Comparison of ENCODE assay signal across 18 mouse cellular contexts in genomic region chr3:146030255-146030836, GRCm38 (mm10). TPM values are rescaled to one million over a fixed set of nuclear protein-coding genes. Genes with fewer than 3 reads are reported as not detected.
DNase-seq lines count a peak whose midpoint lies in the region; ATAC-seq and TF ChIP-seq lines count a peak whose summit lies in the region.
"Had no signal": no experiment of that assay in that cellular context is flagged by ENCODE, and none has a peak within 500 bp of the region (broad histone marks: within the 10 kb centered on the region; RNA-seq: fewer than 3 reads in every experiment).

No protein-coding gene starts in this region.

- peak; percentile 35 for DNase-seq in midbrain, embryonic 14.5 days
- no peak for DNase-seq in midbrain, embryonic 10.5 days (ENCODE audit: low spot score)
- no peak for DNase-seq in midbrain, postnatal 0 days (ENCODE audit: low spot score)
- DNase-seq in right cerebral cortex, adult 18-20 months, result no peak
- DNase-seq in adrenal gland, postnatal 10 days, result no peak
- DNase-seq: cerebellum, postnatal 14 days; heart, postnatal 10 days; left cerebral cortex, postnatal 4 days; right cerebral cortex, postnatal 14 days had no signal

- peaks cover 8% of the 10 kb centered on the region for H3K4me1 ChIP-seq in hindbrain, embryonic 13.5 days (replicated peaks)
- peaks cover 8% of the 10 kb centered on the region; the same call in 1 of the 2 replicates for H3K4me1 ChIP-seq in hindbrain, embryonic 12.5 days
- no peaks in the 10 kb centered on the region for H3K4me1 ChIP-seq in midbrain, embryonic 14.5 days (ENCODE audit: control insufficient read depth, insufficient read depth, low read length)
- H3K4me1 ChIP-seq in midbrain, embryonic 10.5 days, result peaks cover 15% of the 10 kb centered on the region
- H3K4me1 ChIP-seq in midbrain, postnatal 0 days (ENCODE audit: insufficient read depth, low read length), result peaks cover 7% of the 10 kb centered on the region; the same call in 1 of the 2 replicates
- H3K4me1 ChIP-seq: midbrain, embryonic 12.5 days had no signal

- no peak for TF ChIP-seq CTCF in midbrain, postnatal 0 days (IDR thresholded peaks at IDR 0.05)

- H3K27ac ChIP-seq in hindbrain, embryonic 13.5 days, result peak overlapping the region; percentile 64
- H3K27ac ChIP-seq in hindbrain, embryonic 12.5 days, result no peak overlapping the region
- peak overlapping the region; percentile 49 for H3K27ac ChIP-seq in midbrain, embryonic 14.5 days (replicated peaks; ENCODE audit: low read depth, low read length)
- H3K27ac ChIP-seq in midbrain, embryonic 10.5 days (replicated peaks), result no peak overlapping the region
- H3K27ac ChIP-seq in midbrain, postnatal 0 days (ENCODE audit: low read depth, low read length), result peak overlapping the region; percentile 43; the same call in 1 of the 2 replicates
- H3K27ac ChIP-seq: forebrain, embryonic 15.5 days; kidney, embryonic 15.5 days; midbrain, embryonic 12.5 days had no signal

- H3K27me3 ChIP-seq in hindbrain, embryonic 13.5 days, result no peaks in the 10 kb centered on the region
- 0 out of 2 replicates have a peak, but pooled peaks cover 3% of the 10 kb centered on the region for H3K27me3 ChIP-seq in hindbrain, embryonic 12.5 days
- H3K27me3 ChIP-seq in midbrain, embryonic 14.5 days (ENCODE audit: control insufficient read depth, insufficient read depth, low read length), result no peaks in the 10 kb centered on the region
- H3K27me3 ChIP-seq in midbrain, embryonic 10.5 days (ENCODE audit: low read depth, poor library complexity, severe bottlenecking), result no peaks in the 10 kb centered on the region
- no peaks in the 10 kb centered on the region for H3K27me3 ChIP-seq in midbrain, postnatal 0 days (ENCODE audit: insufficient read depth, low read length)
- H3K27me3 ChIP-seq: forebrain, embryonic 15.5 days; kidney, embryonic 15.5 days; liver, embryonic 15.5 days; midbrain, embryonic 12.5 days had no signal

- no peaks in the 10 kb centered on the region for H3K36me3 ChIP-seq in hindbrain, embryonic 13.5 days
- no peaks in the 10 kb centered on the region for H3K36me3 ChIP-seq in hindbrain, embryonic 12.5 days
- no peaks in the 10 kb centered on the region for H3K36me3 ChIP-seq in midbrain, embryonic 14.5 days (ENCODE audit: control insufficient read depth, insufficient read depth, low read length)
- H3K36me3 ChIP-seq in midbrain, embryonic 10.5 days, result no peaks in the 10 kb centered on the region
- no peaks in the 10 kb centered on the region for H3K36me3 ChIP-seq in midbrain, postnatal 0 days (ENCODE audit: insufficient read depth, low read length)
- H3K36me3 ChIP-seq: forebrain, embryonic 15.5 days; kidney, embryonic 15.5 days; liver, embryonic 15.5 days; midbrain, embryonic 12.5 days had no signal

- no peak overlapping the region for H3K4me2 ChIP-seq in hindbrain, embryonic 13.5 days
- no peak overlapping the region for H3K4me2 ChIP-seq in hindbrain, embryonic 12.5 days (replicated peaks)
- H3K4me2 ChIP-seq in midbrain, embryonic 14.5 days (ENCODE audit: low read length), result no peak overlapping the region
- H3K4me2 ChIP-seq in midbrain, postnatal 0 days (ENCODE audit: low read depth, low read length, poor library complexity, severe bottlenecking), result no peak overlapping the region
- H3K4me2 ChIP-seq: forebrain, embryonic 15.5 days; kidney, embryonic 15.5 days; liver, embryonic 15.5 days; midbrain, embryonic 12.5 days had no signal

- WGBS in hindbrain, embryonic 13.5 days, result 11% methylated on average over 5 of the region's 5 CpGs
- WGBS in hindbrain, embryonic 12.5 days, result 23% methylated on average over 5 of the region's 5 CpGs
- WGBS in midbrain, embryonic 14.5 days, result 31% methylated on average over 5 of the region's 5 CpGs
- 35% methylated on average over 5 of the region's 5 CpGs for WGBS in midbrain, embryonic 10.5 days
- 22% methylated on average over 5 of the region's 5 CpGs for WGBS in midbrain, postnatal 0 days

- 0 out of 2 replicates have a peak overlapping the region, but pooled peaks have one; percentile 19 for H3K9ac ChIP-seq in hindbrain, embryonic 13.5 days
- H3K9ac ChIP-seq in hindbrain, embryonic 12.5 days, result no peak overlapping the region
- no peak overlapping the region for H3K9ac ChIP-seq in midbrain, embryonic 14.5 days (replicated peaks; ENCODE audit: low read length)
- H3K9ac ChIP-seq in midbrain, postnatal 0 days (replicated peaks; ENCODE audit: low read length, poor library complexity, severe bottlenecking), result no peak overlapping the region
- H3K9ac ChIP-seq: forebrain, embryonic 15.5 days; kidney, embryonic 15.5 days; liver, embryonic 15.5 days; midbrain, embryonic 12.5 days had no signal

- ATAC-seq in hindbrain, embryonic 13.5 days (ENCODE audit: low FRiP score), result no peak
- no peak for ATAC-seq in hindbrain, embryonic 12.5 days (ENCODE audit: low FRiP score)
- ATAC-seq in midbrain, embryonic 14.5 days (ENCODE audit: low FRiP score, low TSS enrichment), result no peak
- peak; percentile 32 to 38; a peak in 2 of 4 replicates for ATAC-seq in hematopoietic stem cell, adult 5-6 weeks (replicated peaks in 1 of 2; ENCODE audit: insufficient read depth in 1 of 2, low FRiP score in 2 of 2, low TSS enrichment in 1 of 2, low read depth in 1 of 2, poor library complexity in 2 of 2, severe bottlenecking in 2 of 2)
- 0 out of 2 replicates have a peak, but pooled peaks have one; percentile 38 for ATAC-seq in midbrain, postnatal 0 days (ENCODE audit: low FRiP score)
- ATAC-seq: CD4-positive, CD25-positive, alpha-beta regulatory T cell, adult 4 months; forebrain, embryonic 15.5 days; intestine, embryonic 16.5 days had no signal

- H3K9me3 ChIP-seq in hindbrain, embryonic 13.5 days, result no peaks in the 10 kb centered on the region
- H3K9me3 ChIP-seq in hindbrain, embryonic 12.5 days (replicated peaks), result no peaks in the 10 kb centered on the region
- H3K9me3 ChIP-seq in midbrain, embryonic 14.5 days (ENCODE audit: control insufficient read depth, low read length), result no peaks in the 10 kb centered on the region
- peaks cover 3% of the 10 kb centered on the region; the same call in 1 of the 2 replicates for H3K9me3 ChIP-seq in midbrain, embryonic 10.5 days (replicated peaks)
- H3K9me3 ChIP-seq in midbrain, postnatal 0 days (ENCODE audit: low read length), result no peaks in the 10 kb centered on the region
- H3K9me3 ChIP-seq: forebrain, embryonic 15.5 days; kidney, embryonic 15.5 days; liver, embryonic 15.5 days; midbrain, embryonic 12.5 days had no signal

- no peak overlapping the region for H3K4me3 ChIP-seq in hindbrain, embryonic 13.5 days
- H3K4me3 ChIP-seq in hindbrain, embryonic 12.5 days, result no peak overlapping the region
- no peak overlapping the region for H3K4me3 ChIP-seq in midbrain, embryonic 14.5 days (replicated peaks; ENCODE audit: low read depth, low read length)
- no peak overlapping the region for H3K4me3 ChIP-seq in midbrain, embryonic 10.5 days
- H3K4me3 ChIP-seq in midbrain, postnatal 0 days (ENCODE audit: low read depth, low read length), result no peak overlapping the region
- H3K4me3 ChIP-seq: forebrain, embryonic 15.5 days; kidney, embryonic 15.5 days; liver, embryonic 15.5 days; midbrain, embryonic 12.5 days had no signal

RNA-seq across cellular contexts. Expression of gene Syde2, which starts 42.7 kb away (rescaled TPM):
- 0.31 and 0.36 TPM in 2 replicates for polyA plus RNA-seq in hindbrain, embryonic 13.5 days (2015; fragmentation: Nextera tagmentation; extraction: Ambion mirVana)
- polyA plus RNA-seq in hindbrain, embryonic 12.5 days (2016; fragmentation: Nextera tagmentation; extraction: Ambion mirVana), result 1.4 and 2.0 TPM in 2 replicates
- 0.50 and 0.62 TPM in 2 replicates for polyA plus RNA-seq in midbrain, embryonic 14.5 days (2014; fragmentation: Nextera tagmentation; extraction: Ambion mirVana)
- 0.53 and 0.95 TPM in 2 replicates for polyA plus RNA-seq in midbrain, embryonic 10.5 days (2016; fragmentation: Nextera tagmentation; extraction: Ambion mirVana)
- total RNA-seq in hematopoietic stem cell, adult 5-6 weeks (2017), result 14.0 and 22.6 TPM in 2 replicates
- total RNA-seq in midbrain, postnatal 0 days (2014; rRNA removed), result 4.2 and 4.7 TPM in 2 replicates
- 0.28 and 0.32 TPM in 2 replicates for polyA plus RNA-seq in midbrain, postnatal 0 days (2015; fragmentation: Nextera tagmentation; extraction: Ambion mirVana)
- 1 to 10 TPM; 6.3 to 7.9 TPM for total RNA-seq in adrenal gland, postnatal 10 days (2021)
- polyA plus RNA-seq: CD4-positive, CD25-positive, alpha-beta regulatory T cell, adult 4 months had no signal

Comparison
In these comparisons a context has a peak if more than half of its experiments do, and no peak if none do; other contexts are left out.
1. ATAC-seq: peak in hematopoietic stem cell, adult 5-6 weeks (2 of 2) and midbrain, postnatal 0 days (single experiment); none in hindbrain, embryonic 13.5 days (single experiment), hindbrain, embryonic 12.5 days (single experiment) and midbrain, embryonic 14.5 days (single experiment).
2. H3K27ac ChIP-seq: peak in hindbrain, embryonic 13.5 days (single experiment), midbrain, embryonic 14.5 days (single experiment) and midbrain, postnatal 0 days (single experiment); none in hindbrain, embryonic 12.5 days (single experiment) and midbrain, embryonic 10.5 days (single experiment).